Mouse (Mus musculus) embryonic facial prominence, embryonic 13.5 days (tissue): ENCODE data around the gene Smarca1. TPM values are rescaled to one million over a fixed set of nuclear protein-coding genes. Genes with fewer than 3 reads are reported as not detected.

Experiments
- ATAC-seq: fragments of 200-750 bp; cut with Nextera tagmentation; 2 replicates; pipeline ENCODE4 v1.8.0; 2017; ENCODE audit warnings: low read depth; ENCODE audit not compliant: insufficient number of reproducible peaks, insufficient read depth, low FRiP score, low TSS enrichment
- H3K27ac ChIP-seq: fragments of 300-500 bp; sonication (generic); 2 replicates; pipeline ENCODE4 v1.5.1; 2015; ENCODE audit warnings: moderate library complexity, mild to moderate bottlenecking, inconsistent platforms
- H3K27me3 ChIP-seq: fragments of 300-500 bp; sonication (generic); 2 replicates; pipeline ENCODE4 v1.6.1; 2015; ENCODE audit warnings: mild to moderate bottlenecking, inconsistent platforms
- H3K36me3 ChIP-seq: fragments of 300-500 bp; sonication (generic); 2 replicates; pipeline ENCODE4 v1.6.1; 2015; ENCODE audit warnings: mild to moderate bottlenecking, inconsistent platforms
- H3K4me1 ChIP-seq: fragments of 300-500 bp; sonication (generic); 2 replicates; pipeline ENCODE4 v1.6.1; 2015; ENCODE audit warnings: inconsistent platforms
- H3K4me2 ChIP-seq: fragments of 300-500 bp; sonication (generic); 2 replicates; pipeline ENCODE4 v1.6.1; 2015; ENCODE audit warnings: moderate library complexity, mild to moderate bottlenecking, inconsistent platforms
- H3K4me3 ChIP-seq: fragments of 300-500 bp; sonication (generic); 2 replicates; pipeline ENCODE4 v1.5.1; 2015; ENCODE audit warnings: mild to moderate bottlenecking, inconsistent platforms
- H3K9ac ChIP-seq: fragments of 300-500 bp; sonication (generic); 2 replicates; pipeline ENCODE4 v1.6.1; 2015; ENCODE audit warnings: mild to moderate bottlenecking, inconsistent platforms
- H3K9me3 ChIP-seq: fragments of 300-500 bp; sonication (generic); 2 replicates; pipeline ENCODE4 v1.6.1; 2016; ENCODE audit warnings: inconsistent platforms
- WGBS: fragments of 180-500 bp; shearing (Covaris S2); methylation state at CpG from one replicate; pipeline ENCODE4 v1.1.7; 2015; ENCODE audit warnings: mixed read lengths; 5-methylcytosine and 5-hydroxymethylcytosine counted together
- polyA plus RNA-seq: library from polyadenylated mRNA; unstranded; fragments of >200 nt; fragmentation: Nextera tagmentation; extraction: Ambion mirVana; gene quantifications from 2 replicates; pipeline ENCODE4 v1.2.1, GENCODE M21; 2015

The Smarca1 gene
- polyA plus RNA-seq, 1 experiment from 2014 or later = 34.5 TPM

DNA sequence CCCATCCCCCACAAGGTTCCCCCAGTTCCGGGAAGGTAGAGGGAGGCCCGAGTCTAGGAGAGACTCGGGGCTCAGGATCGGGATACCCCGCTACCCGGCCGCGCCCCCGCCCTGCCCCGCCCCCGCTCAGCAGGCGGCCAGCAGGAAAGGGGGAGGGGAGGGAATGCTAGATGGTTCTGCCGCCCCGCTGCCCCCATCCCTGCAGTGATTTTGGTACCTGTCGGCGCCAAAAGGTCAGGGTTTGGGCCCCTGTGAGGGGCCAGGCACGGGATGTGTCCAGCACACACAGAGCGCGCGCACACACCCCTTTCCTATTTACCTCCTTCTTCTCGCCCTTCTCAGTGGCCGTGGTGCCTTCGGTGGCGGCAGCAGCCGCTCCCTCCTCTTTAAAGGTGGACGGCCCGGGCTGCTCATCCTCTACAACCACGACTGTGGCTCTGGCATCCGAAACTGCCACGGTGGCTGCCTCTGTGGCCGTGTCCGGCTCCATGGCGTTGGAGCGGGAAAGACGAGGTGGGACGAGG lies 805 bp downstream of the Smarca1 start:
- no peaks in the 10 kb centered on the region for H3K36me3 ChIP-seq
- H3K9me3 ChIP-seq = no peaks in the 10 kb centered on the region
- peak overlapping the region; percentile 83 for H3K27ac ChIP-seq
- peak overlapping the region; percentile 59 for H3K4me2 ChIP-seq
- H3K4me1 ChIP-seq = no peaks in the 10 kb centered on the region
- no peaks in the 10 kb centered on the region for H3K27me3 ChIP-seq
- ATAC-seq = peak; percentile 56; the same call in 1 of the 2 replicates
- H3K4me3 ChIP-seq = peak overlapping the region; percentile 59
- H3K9ac ChIP-seq = peak overlapping the region; percentile 81
- 11% methylated on average over 35 of the region's 36 CpGs for WGBS

DNA sequence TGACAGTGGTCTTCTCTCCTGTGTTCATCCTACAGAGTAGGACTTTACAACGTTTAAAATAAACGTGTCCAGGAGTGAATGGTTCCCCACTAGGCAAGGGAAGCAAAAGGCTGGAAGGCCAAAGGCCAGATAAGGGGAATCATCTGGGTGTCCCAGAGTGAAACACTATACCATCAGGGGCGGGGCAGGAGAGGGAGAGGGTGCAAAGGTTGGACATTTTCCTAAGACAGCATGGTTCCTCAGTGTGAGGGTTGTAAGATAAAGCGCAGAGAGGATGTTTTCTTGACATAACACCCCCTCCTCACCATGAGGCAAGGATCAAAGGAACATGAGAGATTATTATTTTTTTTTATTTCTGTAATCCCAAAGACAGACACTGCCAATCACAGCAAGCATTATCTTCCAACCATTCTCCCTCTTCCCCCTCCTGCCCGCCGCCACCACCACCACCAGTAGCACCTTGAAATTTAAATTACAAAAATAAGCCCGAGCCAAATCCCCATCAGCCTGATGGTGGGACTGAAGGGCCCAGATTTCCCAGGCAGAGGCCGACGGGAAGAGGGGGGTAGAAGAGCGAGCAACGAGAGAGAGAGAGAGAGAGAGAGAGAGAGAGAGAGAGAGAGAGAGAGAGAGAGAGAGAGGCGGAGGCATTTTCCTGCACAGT lies 1.4 kb downstream of the Smarca1 start:
- H3K9ac ChIP-seq = peak overlapping the region; percentile 81
- no peaks in the 10 kb centered on the region for H3K27me3 ChIP-seq
- peak overlapping the region; percentile 83 for H3K27ac ChIP-seq
- ATAC-seq = no peak
- H3K4me3 ChIP-seq = peak overlapping the region; percentile 59
- no peaks in the 10 kb centered on the region for H3K9me3 ChIP-seq
- WGBS = 23% methylated on average over 11 of the region's 12 CpGs
- peak overlapping the region; percentile 59 for H3K4me2 ChIP-seq
- no peaks in the 10 kb centered on the region for H3K4me1 ChIP-seq
- no peaks in the 10 kb centered on the region for H3K36me3 ChIP-seq

DNA sequence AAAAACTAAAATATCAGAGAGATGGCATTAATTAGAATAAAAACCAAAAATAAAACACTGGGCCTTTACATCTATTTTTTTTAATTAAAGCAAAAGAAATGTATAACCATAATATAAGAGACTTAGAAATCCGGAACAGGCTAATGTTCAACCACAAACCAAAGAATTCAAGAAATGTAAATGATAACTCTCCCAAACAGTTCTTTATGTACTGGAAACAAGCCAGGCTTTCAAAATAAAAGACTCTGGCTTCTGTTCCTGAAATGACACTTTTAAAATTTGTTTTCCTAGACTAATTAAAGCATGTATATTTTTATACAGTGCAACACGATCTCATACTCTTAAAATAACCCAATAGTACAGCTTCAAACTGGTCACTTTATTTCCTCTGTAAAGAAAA lies 5.4 kb downstream of the Smarca1 start:
- Histone ChIP-seq H3K9ac (no peak overlapping the region), H3K36me3 (peaks cover 4% of the 10 kb centered on the region; the same call in 1 of the 2 replicates), H3K4me2 (no peak overlapping the region), H3K4me3 (no peak overlapping the region), H3K27me3 (no peaks in the 10 kb centered on the region), H3K9me3 (no peaks in the 10 kb centered on the region), H3K27ac (no peak overlapping the region), H3K4me1 (no peaks in the 10 kb centered on the region)
- 57% methylated on average over 2 of the region's 2 CpGs for WGBS
- ATAC-seq = no peak

DNA sequence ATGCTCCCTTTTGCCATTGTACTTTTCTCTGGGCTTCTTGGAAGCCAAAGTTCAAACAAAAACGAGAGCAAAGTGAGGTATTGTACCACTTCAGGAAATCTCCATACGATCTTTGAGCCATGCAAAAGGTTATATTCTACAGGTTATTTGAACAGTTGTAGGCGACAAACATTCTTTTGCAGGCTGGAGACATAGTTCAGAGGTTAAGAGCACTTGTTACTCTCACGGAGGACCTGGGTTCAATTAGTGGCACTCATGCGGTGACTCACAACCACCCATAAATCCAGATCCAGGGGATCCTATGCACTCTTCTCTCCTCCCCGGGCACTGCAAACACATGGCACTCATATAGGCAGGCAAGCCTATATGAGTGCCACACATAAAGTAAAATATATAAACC lies 10.0 kb downstream of the Smarca1 start:
- H3K4me2 ChIP-seq = no peak overlapping the region
- no peaks in the 10 kb centered on the region for H3K4me1 ChIP-seq
- H3K36me3 ChIP-seq = peaks cover 4% of the 10 kb centered on the region; the same call in 1 of the 2 replicates
- no peak for ATAC-seq
- H3K9ac ChIP-seq = no peak overlapping the region
- H3K27me3 ChIP-seq = no peaks in the 10 kb centered on the region
- H3K4me3 ChIP-seq = no peak overlapping the region
- WGBS = 63% methylated on average over 6 of the region's 6 CpGs
- no peak overlapping the region for H3K27ac ChIP-seq
- no peaks in the 10 kb centered on the region for H3K9me3 ChIP-seq

DNA sequence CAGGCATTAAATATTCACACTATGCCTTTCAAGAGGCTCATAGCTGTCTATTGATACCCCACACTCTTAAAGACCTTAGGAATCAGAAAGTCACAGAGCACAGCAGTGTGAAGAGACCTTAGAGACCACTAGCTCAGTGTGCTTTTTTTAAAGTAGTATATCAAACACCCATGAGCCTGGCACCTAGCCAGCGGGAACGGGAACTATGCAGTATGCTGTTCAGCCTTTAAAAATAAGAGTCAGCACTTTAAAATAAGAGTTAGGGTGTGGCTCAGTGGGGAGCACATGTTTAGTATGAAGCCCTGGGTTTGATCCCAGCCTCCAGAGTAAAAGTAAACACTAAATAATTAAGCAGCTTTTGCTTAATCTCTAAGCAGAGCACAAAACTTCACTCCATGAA lies 12.7 kb downstream of the Smarca1 start:
- Histone ChIP-seq H3K4me3 (no peak overlapping the region), H3K9me3 (no peaks in the 10 kb centered on the region), H3K4me2 (no peak overlapping the region), H3K9ac (no peak overlapping the region), H3K36me3 (peaks cover 4% of the 10 kb centered on the region; the same call in 1 of the 2 replicates), H3K27me3 (no peaks in the 10 kb centered on the region), H3K4me1 (no peaks in the 10 kb centered on the region), H3K27ac (no peak overlapping the region)
- 47% methylated on average over 2 of the region's 2 CpGs for WGBS
- no peak for ATAC-seq

DNA sequence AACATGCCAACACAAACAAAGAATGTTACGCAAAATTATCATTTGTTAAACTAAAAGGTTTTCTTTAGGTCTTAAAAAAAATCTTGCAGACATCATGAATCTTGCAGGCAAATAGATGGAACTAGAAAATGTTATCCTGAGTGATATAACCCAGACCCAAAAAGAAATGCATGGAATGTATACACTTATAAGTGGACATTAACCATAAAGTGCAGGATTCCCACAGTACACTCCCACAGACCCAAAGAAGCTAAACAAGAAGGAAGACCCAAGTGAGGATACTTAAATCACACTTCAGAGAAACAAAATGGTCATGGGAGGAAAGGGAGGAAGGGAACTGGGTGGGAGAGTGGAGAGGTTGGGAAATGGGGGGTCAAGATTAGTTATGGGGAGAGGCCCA lies 34.2 kb downstream of the Smarca1 start:
- no peaks in the 10 kb centered on the region for H3K9me3 ChIP-seq
- H3K27ac ChIP-seq = no peak overlapping the region
- H3K36me3 ChIP-seq = peaks cover 10% of the 10 kb centered on the region
- H3K4me2 ChIP-seq = no peak overlapping the region
- H3K27me3 ChIP-seq = no peaks in the 10 kb centered on the region
- no peak for ATAC-seq
- H3K4me3 ChIP-seq = no peak overlapping the region
- WGBS = 85% methylated on average over 1 of the region's 1 CpGs
- no peak overlapping the region for H3K9ac ChIP-seq
- no peaks in the 10 kb centered on the region for H3K4me1 ChIP-seq

DNA sequence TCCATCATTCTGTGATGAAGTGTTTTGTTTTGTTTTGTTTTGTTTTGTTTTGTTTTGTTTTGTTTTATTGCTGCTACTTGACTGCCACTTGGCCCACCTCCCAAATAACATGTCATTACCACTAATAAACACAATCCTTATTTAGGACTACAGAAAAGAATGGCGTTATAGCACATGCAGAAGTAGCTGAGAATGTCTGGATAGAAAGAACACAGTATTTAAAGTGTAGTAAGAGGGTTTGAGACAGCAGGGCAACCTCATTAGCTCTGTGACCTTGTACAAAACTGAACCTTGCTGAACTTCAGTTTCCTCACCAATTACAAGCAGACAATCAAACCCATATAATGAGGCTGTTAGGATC lies 57.0 kb downstream of the Smarca1 start:
- Histone ChIP-seq H3K9me3 (no peaks in the 10 kb centered on the region), H3K4me3 (no peak overlapping the region), H3K4me2 (no peak overlapping the region), H3K36me3 (no peaks in the 10 kb centered on the region), H3K27me3 (no peaks in the 10 kb centered on the region), H3K27ac (no peak overlapping the region), H3K4me1 (no peaks in the 10 kb centered on the region), H3K9ac (no peak overlapping the region)
- ATAC-seq = no peak
- WGBS = 78% methylated on average over 1 of the region's 1 CpGs

DNA sequence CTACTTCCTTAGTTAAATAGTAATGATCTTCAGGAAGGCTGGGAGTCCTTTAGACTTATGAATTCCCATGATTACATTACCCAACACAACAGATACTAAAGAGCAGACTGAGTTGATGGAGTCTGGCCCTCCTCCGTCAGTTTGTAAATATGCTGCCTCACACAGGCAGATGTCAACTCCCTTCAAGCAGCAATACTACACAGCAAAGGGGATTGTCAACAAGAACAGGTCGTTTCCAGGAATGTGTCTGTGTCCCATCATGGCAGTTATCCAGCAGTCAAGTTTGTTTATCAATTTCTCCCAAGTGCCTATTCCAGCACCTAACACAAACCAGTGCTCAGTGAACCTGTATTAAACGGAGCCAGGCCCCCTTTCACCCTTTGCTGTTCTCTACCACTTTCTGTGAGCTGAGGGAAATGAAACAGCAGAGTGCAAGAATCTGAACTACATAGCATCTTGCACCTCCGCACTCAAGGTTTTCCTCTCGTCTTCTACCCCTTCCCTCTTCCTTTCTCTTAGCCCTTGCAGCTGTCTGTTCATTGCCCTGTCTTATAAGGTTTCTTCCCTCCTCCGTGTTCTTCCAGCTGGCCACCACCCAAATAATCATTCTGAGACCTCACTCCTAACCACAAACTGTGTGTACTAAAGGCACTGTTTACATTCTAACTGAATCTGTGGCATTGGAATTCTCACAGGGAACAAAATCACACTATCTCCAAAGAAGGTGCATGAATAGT lies 57.5 kb downstream of the Smarca1 start:
- no peak overlapping the region for H3K4me2 ChIP-seq
- no peak overlapping the region for H3K9ac ChIP-seq
- ATAC-seq = no peak
- H3K9me3 ChIP-seq = no peaks in the 10 kb centered on the region
- no peak overlapping the region for H3K4me3 ChIP-seq
- H3K27ac ChIP-seq = no peak overlapping the region
- WGBS = 66% methylated on average over 6 of the region's 6 CpGs
- no peaks in the 10 kb centered on the region for H3K4me1 ChIP-seq
- no peaks in the 10 kb centered on the region for H3K36me3 ChIP-seq
- no peaks in the 10 kb centered on the region for H3K27me3 ChIP-seq

DNA sequence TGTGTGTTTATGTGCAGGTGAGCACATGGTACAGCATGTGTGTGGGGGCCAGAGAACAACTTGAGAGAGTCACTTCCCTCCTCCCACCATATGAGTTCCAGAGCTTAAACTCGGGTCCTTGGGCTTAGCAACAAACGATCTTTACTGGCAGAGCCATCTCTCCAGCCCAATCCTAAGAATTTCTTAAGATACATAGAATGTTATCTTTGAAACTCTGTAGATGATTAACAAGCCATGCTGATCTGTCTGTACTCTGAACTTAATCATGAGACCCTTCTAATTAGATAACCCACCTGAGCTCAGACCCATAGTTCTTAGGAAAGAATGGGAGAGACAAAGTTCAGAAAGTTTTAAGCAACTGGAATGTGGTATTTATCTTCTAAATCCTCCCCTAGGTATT lies 59.3 kb downstream of the Smarca1 start:
- 73% methylated on average over 2 of the region's 2 CpGs for WGBS
- no peak overlapping the region for H3K27ac ChIP-seq

DNA sequence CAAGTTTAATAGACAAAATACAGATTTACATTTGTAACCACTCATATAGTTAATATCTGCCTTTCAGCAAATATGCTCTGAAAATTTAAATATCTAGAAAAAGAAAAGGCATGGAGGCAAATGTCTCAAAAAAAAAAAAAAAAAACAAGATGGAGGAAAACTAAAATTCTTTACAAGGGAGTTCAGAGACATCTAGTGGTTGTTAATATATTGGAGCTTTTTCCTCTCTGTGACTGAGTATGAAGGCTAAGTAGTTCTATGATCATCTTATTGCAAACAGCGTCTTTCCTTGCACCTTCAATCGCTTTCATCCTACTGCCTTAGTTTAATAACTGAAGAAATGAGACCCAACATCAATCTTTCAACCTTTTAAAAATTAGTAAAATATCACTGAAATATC lies 72.2 kb downstream of the Smarca1 start:
- no peak for ATAC-seq
- no peaks in the 10 kb centered on the region for H3K36me3 ChIP-seq
- no peaks in the 10 kb centered on the region for H3K27me3 ChIP-seq
- H3K27ac ChIP-seq = no peak overlapping the region
- H3K4me3 ChIP-seq = no peak overlapping the region
- H3K4me2 ChIP-seq = no peak overlapping the region
- no peak overlapping the region for H3K9ac ChIP-seq
- H3K9me3 ChIP-seq = no peaks in the 10 kb centered on the region
- H3K4me1 ChIP-seq = no peaks in the 10 kb centered on the region
- WGBS = 62% methylated on average over 2 of the region's 2 CpGs

More for the DNA sequence above, 59.3 kb downstream of the Smarca1 start:
- no peak overlapping the region for H3K9ac ChIP-seq
- no peaks in the 10 kb centered on the region for H3K4me1 ChIP-seq
- H3K4me3 ChIP-seq = no peak overlapping the region
- H3K36me3 ChIP-seq = no peaks in the 10 kb centered on the region
- no peak for ATAC-seq
- no peaks in the 10 kb centered on the region for H3K27me3 ChIP-seq
- no peak overlapping the region for H3K4me2 ChIP-seq
- no peaks in the 10 kb centered on the region for H3K9me3 ChIP-seq

DNA sequence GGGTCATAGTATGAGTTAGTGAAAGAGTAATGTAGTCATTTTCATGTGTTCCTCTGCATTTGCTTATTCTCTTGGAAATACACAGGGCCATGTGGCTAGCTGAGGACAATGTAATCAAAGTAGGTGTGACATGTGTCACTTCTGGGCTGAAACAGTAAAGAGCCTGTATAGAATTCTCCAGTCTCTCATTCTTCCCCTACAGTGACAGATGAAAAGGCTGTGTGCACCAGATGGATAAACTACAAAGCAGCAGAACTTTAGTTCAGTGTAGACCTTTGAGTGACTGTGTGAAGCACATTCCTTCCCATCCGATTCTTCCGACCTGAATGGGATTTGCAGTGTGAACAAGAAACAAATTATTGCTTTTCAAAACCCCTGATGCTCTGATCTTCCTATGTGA lies 84.1 kb downstream of the Smarca1 start:
- Histone ChIP-seq H3K9me3 (no peaks in the 10 kb centered on the region), H3K4me1 (no peaks in the 10 kb centered on the region), H3K9ac (no peak overlapping the region), H3K27ac (no peak overlapping the region), H3K4me3 (no peak overlapping the region), H3K4me2 (no peak overlapping the region), H3K27me3 (no peaks in the 10 kb centered on the region), H3K36me3 (no peaks in the 10 kb centered on the region)
- 93% methylated on average over 2 of the region's 2 CpGs for WGBS
- no peak for ATAC-seq

DNA sequence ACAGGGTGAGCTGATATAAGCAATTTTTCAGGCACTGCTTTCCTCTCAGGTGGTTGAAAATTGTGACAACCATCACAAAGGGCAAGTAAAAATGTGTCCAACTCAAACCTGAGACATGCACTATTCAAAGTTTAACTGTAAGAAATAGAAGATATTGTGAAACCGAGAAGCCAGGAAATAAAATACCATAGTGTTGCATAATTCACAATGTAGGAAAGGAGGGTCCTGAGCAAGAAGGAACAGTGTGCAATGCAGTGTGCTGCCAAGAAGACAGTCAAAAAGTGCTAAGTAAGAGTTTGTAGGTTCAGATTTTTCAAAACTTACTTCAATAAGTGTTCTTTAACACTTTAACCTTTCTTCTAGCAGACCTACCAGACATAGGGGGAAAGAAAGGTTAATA lies 128.3 kb downstream of the Smarca1 start:
- no peak for ATAC-seq
- H3K4me1 ChIP-seq = no peaks in the 10 kb centered on the region
- no peak overlapping the region for H3K9ac ChIP-seq
- H3K27me3 ChIP-seq = no peaks in the 10 kb centered on the region
- 74% methylated on average over 1 of the region's 1 CpGs for WGBS
- H3K4me2 ChIP-seq = no peak overlapping the region
- H3K27ac ChIP-seq = no peak overlapping the region
- H3K36me3 ChIP-seq = no peaks in the 10 kb centered on the region
- H3K4me3 ChIP-seq = no peak overlapping the region
- H3K9me3 ChIP-seq = no peaks in the 10 kb centered on the region
